Mouse (Mus musculus): ENCODE measurements around the gene Gm21304. TPM values are rescaled to one million over a fixed set of nuclear protein-coding genes. Genes with fewer than 3 reads are reported as not detected.

The Gm21304 gene
- total and polyA plus RNA-seq, 3 experiments = not detected

- no peak for DNase-seq (ENCODE audit: low spot score)
- H3K27me3 ChIP-seq (ENCODE audit: insufficient read depth, low read length) = no peaks in the 10 kb centered on the region
- H3K4me3 ChIP-seq (ENCODE audit: low read depth, low read length) = no peak overlapping the region
- ATAC-seq (ENCODE audit: extremely low read depth, insufficient number of reproducible peaks, low FRiP score, poor library complexity, severe bottlenecking) = no peak
- no peak for TF ChIP-seq POLR2AphosphoS5 (IDR thresholded peaks at IDR 0.05; ENCODE audit: insufficient replicate concordance, low read depth, low read length)
- TF ChIP-seq GATA2 (IDR thresholded peaks at IDR 0.05; ENCODE audit: borderline replicate concordance, low read depth, low read length) = no peak
- TF ChIP-seq CTCF (IDR thresholded peaks at IDR 0.05; ENCODE audit: low read depth, low read length) = no peak
- TF ChIP-seq GATA1 (IDR thresholded peaks at IDR 0.05; ENCODE audit: borderline replicate concordance, low read length) = no peak
- TF ChIP-seq TAL1 (conservative IDR thresholded peaks at IDR 0.05; ENCODE audit: low read depth, low read length) = no peak
- H3K4me1 ChIP-seq (ENCODE audit: insufficient read depth, low read depth, low read length) = no peaks in the 10 kb centered on the region
- H3K36me3 ChIP-seq (replicated peaks) = no peaks in the 10 kb centered on the region
- H3K9me3 ChIP-seq (replicated peaks) = peaks cover 9% of the 10 kb centered on the region
These were observed 42.1 kb downstream of the Gm21304 start for GRCm38 (mm10) chr10:104210268-104210990.

DNA sequence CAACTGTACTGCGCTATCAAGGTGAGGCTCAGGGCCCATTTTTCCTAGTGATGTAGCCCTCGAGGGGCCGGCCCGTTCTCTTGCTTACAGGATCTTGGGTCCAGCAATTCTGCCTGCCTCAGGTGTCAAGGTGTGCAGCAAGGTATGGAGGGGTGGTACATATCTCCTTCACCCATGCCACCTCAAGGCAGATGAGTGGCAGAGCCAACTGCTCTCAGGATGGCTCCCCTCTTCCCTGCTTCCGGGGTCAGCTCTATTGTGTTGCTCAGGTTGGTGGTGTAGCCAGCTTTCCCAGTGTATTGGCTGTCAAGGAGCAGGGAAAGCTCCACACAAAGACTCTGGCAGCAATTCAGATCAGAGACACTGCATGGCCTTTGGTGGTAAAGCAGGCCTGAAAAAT is 46.2 kb downstream of the Gm21304 start:
- DNase-seq (ENCODE audit: low spot score) = no peak
- TF ChIP-seq TAL1 (conservative IDR thresholded peaks at IDR 0.05; ENCODE audit: low read depth, low read length) = no peak
- no peak for TF ChIP-seq GATA2 (IDR thresholded peaks at IDR 0.05; ENCODE audit: borderline replicate concordance, low read depth, low read length)
- TF ChIP-seq POLR2AphosphoS5 (IDR thresholded peaks at IDR 0.05; ENCODE audit: insufficient replicate concordance, low read depth, low read length) = no peak
- TF ChIP-seq CTCF (IDR thresholded peaks at IDR 0.05; ENCODE audit: low read depth, low read length) = no peak
- no peak for TF ChIP-seq GATA1 (IDR thresholded peaks at IDR 0.05; ENCODE audit: borderline replicate concordance, low read length)

More for the DNA sequence above, 46.2 kb downstream of the Gm21304 start:
- Histone ChIP-seq H3K4me1 (ENCODE audit: insufficient read depth, low read depth, low read length) (no peaks in the 10 kb centered on the region), H3K36me3 (replicated peaks) (no peaks in the 10 kb centered on the region), H3K9me3 (replicated peaks) (peaks cover 9% of the 10 kb centered on the region), H3K4me3 (ENCODE audit: low read depth, low read length) (no peak overlapping the region), H3K27me3 (ENCODE audit: insufficient read depth, low read length) (no peaks in the 10 kb centered on the region)
- no peak for ATAC-seq (ENCODE audit: extremely low read depth, insufficient number of reproducible peaks, low FRiP score, poor library complexity, severe bottlenecking)

Other genes starting within 250 kb of the Gm21304 start
- not detected in 2 replicates for gene Gm21293, start 25.5 kb upstream of the Gm21304 start, total RNA-seq (2014; fragmentation: Nextera tagmentation)
- gene Gm21293, start 25.5 kb upstream of the Gm21304 start, total RNA-seq (2017) = not detected in 2 replicates
- gene Gm21293, start 25.5 kb upstream of the Gm21304 start, polyA plus RNA-seq (2012) = not detected in 2 replicates
- not detected in 2 replicates for gene Gm6763, start 17.0 kb upstream of the Gm21304 start, total RNA-seq (2014; fragmentation: Nextera tagmentation)
- not detected in 2 replicates for gene Gm6763, start 17.0 kb upstream of the Gm21304 start, total RNA-seq (2017)
- not detected in 2 replicates for gene Gm6763, start 17.0 kb upstream of the Gm21304 start, polyA plus RNA-seq (2012)
- not detected in 2 replicates for gene Gm8764, start 8.5 kb upstream of the Gm21304 start, total RNA-seq (2014; fragmentation: Nextera tagmentation)
- not detected in 2 replicates for gene Gm8764, start 8.5 kb upstream of the Gm21304 start, total RNA-seq (2017)
- not detected in 2 replicates for gene Gm8764, start 8.5 kb upstream of the Gm21304 start, polyA plus RNA-seq (2012)
- gene Gm21312, start 8.5 kb downstream of the Gm21304 start, total RNA-seq (2014; fragmentation: Nextera tagmentation) = not detected in 2 replicates
- gene Gm21312, start 8.5 kb downstream of the Gm21304 start, total RNA-seq (2017) = 0.33 TPM in 1 of 2 replicates, not detected in the other
- not detected in 2 replicates for gene Gm21312, start 8.5 kb downstream of the Gm21304 start, polyA plus RNA-seq (2012)
- gene Gm20765, start 17.0 kb downstream of the Gm21304 start, total RNA-seq (2014; fragmentation: Nextera tagmentation) = not detected in 2 replicates
- 0.33 TPM in 1 of 2 replicates, not detected in the other for gene Gm20765, start 17.0 kb downstream of the Gm21304 start, total RNA-seq (2017)
- not detected in 2 replicates for gene Gm20765, start 17.0 kb downstream of the Gm21304 start, polyA plus RNA-seq (2012)
- gene Gm4340, start 25.5 kb downstream of the Gm21304 start, total RNA-seq (2014; fragmentation: Nextera tagmentation) = not detected in 2 replicates
- gene Gm4340, start 25.5 kb downstream of the Gm21304 start, total RNA-seq (2017) = not detected in 2 replicates
- not detected in 2 replicates for gene Gm4340, start 25.5 kb downstream of the Gm21304 start, polyA plus RNA-seq (2012)